Mouse (Mus musculus) heart, adult 8-10 months (tissue): Measurements from ENCODE around the gene Dennd5a. TPM values are rescaled to one million over a fixed set of nuclear protein-coding genes. Genes with fewer than 3 reads are reported as not detected.

Experiments used
- DNase-seq: peaks from one replicate; pipeline ENCODE4 v3.0.0; 2022; ENCODE audit warnings: low spot score
- total RNA-seq, 4 experiments: library from RNA; stranded (reverse); gene quantifications; 2 replicates each; pipeline ENCODE4 v1.2.4; 2022

Gene Dennd5a
- total RNA-seq, 4 experiments from 2014 or later = 128 to 158 (median 144) TPM

DNA sequence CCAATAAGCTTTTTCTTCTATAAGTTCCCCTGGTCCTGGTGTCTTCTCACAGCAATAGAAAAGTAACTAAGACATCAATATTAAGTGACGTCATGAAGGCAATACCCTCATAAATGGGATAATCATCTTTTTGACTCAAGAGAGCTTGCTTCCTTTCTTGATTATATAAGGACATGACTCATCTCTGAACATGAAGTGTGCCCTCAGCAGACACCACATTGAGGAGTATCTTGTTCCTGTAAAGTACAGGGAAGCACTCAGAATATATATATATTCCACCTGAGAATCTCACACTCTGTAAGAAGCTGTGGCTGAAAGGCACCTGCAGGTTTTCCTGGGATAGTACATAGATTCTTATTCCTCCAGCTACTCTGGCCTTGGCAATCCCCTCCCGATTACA, 77.7 kb downstream of the Dennd5a start:
- DNase-seq = no peak

DNA sequence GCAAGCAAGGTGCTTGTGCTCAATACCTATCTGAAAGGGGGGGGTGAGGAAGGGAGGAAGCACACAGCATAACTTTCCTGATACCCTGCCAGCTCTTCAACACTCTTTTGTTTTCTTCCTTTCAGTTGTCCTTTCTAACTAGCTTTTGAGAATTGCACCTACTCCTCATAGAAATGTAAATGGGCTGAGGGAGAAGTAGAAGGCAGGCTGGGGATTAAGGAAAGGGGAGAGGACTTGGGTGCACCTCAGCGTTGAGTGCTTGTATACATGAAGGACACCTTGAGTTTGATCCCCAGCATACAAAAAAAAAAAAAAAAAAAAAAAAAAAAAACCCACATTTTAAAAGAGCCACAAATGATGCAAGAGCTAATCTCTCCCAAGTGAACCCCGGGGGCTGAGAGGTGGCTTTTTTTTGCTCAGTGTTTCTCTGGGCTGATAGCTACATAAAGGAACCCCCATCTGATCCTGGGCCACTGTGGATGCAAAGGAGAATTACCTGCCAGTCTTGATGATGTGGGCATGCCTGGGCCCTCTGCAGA, 78.6 kb downstream of the Dennd5a start:
- no peak for DNase-seq

DNA sequence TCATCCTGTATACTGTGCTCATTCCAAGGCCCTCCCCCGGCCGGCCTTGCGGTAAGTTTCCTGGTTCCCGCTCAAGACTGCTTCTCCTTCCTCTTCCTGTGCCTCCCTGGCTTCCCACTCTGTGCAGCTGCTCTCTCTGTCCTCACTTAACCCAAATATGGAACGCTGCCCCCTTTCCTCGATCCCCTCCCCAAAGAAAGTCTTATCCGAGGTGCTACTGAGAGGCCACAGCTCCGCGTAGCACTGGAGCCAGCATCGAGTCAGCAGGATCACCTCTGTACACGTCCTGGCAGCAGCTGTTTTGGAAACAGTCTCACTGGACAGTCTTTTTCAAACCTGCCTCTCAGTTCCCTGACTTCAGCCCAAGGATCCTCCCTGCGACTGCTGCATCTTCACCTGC, 81.1 kb downstream of the Dennd5a start:
- DNase-seq = no peak

DNA sequence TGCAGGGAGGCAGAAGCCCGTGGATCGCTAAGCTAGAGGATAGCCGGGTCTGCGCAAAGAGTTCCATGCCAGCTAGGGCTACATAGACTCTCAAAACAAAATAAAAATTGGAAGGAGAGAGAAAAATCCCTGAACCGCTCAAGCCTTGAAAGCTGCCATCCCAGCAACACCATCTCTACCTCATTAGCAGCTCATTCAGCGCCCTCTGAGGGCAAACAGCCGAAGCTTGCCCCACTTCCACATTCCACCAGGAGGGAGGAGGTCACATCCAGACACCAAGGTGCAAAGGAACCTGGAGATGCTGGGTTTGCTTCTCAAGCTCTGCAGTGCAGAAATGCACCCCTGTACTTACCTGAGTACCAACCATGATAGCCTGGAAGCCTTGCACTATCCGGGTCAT, 84.2 kb downstream of the Dennd5a start:
- no peak for DNase-seq

DNA sequence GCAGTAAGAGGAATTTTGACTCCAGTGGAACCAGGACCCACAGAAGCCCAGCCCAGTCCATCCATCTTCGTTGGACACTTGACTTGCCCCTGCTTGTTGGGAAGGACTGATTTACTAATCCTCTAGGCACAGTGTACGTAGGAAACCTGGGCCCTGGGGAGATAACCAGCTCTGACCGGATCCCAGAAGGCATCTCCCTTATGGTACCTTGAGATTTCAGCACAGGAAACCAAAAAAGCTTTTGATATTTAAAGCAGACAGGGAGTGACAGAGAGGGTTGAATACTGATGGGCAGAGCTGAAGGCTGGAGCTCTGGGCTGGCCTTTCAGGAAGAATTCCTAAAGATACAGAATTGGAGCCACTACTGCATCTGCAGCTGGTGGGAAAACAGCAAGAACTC, 84.7 kb downstream of the Dennd5a start:
- no peak for DNase-seq

DNA sequence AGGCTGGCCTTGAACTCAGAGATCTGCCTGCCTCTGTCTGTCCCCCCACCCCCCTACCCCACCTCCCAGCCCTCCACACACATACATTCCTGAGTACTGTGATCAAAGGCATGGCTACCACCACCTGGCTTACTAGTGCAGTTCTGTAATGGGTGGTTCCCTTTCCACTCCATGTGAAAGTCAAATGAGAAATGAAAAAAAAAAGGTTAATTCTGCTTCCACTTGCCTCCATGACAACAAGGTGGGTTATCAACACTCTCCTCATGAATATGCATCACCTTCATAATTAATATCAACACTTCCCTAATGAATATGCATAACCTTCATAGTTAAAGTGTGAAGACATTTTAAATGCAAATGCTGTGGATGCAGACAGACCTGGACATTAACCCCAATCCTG, 85.2 kb downstream of the Dennd5a start:
- DNase-seq = no peak

DNA sequence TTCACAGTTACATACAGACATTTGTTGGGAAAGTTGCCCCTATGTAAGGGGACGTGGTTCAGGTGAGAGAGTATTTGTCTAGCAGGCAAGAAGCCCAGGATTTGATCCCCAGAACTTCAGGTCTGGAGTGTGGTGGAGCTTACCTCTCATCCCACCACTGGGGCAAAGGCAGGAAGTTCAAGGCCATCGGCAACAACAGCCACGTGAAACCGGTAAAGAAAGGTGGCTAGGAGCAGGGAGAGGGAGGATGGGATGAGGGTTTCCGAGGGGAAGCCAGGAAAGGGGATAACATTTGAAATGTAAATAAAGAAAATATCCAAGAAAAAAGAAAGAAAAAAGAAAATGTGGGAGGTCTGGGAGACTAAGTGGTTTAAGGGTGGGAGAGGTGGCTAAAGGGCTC, 87.1 kb downstream of the Dennd5a start:
- no peak for DNase-seq

DNA sequence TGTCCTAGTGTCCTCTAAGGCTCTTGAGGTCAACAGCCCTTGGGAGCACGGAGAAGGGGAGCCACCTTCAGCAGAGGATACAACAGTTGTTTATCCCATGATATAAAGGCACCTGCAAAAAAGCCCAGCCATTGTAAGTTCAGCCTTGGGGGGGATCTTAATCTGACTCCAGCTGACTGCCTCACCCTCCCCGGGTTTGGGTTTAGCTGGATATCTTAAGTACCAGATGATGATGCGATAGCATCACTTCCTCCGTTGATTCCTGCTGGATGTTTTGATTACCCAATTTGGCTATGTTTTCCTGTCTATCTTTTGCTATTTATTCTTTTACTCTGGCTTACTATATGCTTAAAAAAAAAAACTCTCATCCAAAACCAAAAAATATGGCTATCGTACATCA, 89.0 kb downstream of the Dennd5a start:
- DNase-seq = no peak

DNA sequence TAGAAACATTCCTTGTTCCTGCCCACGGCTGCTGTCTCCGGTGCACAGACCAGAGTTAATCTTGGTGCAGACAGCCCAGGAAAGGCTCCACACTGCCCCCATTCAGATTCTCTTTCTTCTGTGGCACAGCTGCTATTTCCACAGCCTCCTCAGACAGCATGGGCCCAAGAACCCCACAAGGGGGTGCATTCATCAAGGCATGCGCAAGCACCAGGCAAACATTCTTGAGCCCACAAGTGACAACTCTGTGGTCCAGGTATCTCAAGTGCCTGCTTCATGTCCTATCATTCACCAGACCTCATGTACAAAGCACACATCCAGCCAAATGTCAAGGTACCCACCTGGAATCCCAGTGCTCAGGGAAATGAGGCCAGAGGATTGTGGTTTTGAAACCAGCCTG, 91.8 kb downstream of the Dennd5a start:
- DNase-seq = no peak

DNA sequence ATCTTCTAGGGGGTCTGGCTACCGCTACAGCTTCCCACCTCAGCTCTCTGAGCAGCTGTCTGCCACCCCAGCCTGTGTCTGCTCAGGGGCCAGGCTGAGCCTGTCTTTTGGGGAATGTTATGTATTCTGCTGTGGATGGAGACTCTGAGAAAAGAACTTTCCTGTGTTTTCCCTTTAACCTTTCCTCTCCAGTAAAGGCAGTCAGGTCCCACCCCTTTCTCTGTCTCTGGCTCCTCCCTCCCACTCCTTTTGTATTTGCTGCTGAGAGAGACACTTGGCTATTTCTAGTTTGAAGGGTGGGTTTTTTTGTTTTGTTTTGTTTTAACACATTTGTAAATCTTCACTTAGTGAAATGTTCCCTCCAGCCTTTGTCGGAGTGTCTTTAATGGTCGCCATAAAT, 93.6 kb downstream of the Dennd5a start:
- DNase-seq = no peak

DNA sequence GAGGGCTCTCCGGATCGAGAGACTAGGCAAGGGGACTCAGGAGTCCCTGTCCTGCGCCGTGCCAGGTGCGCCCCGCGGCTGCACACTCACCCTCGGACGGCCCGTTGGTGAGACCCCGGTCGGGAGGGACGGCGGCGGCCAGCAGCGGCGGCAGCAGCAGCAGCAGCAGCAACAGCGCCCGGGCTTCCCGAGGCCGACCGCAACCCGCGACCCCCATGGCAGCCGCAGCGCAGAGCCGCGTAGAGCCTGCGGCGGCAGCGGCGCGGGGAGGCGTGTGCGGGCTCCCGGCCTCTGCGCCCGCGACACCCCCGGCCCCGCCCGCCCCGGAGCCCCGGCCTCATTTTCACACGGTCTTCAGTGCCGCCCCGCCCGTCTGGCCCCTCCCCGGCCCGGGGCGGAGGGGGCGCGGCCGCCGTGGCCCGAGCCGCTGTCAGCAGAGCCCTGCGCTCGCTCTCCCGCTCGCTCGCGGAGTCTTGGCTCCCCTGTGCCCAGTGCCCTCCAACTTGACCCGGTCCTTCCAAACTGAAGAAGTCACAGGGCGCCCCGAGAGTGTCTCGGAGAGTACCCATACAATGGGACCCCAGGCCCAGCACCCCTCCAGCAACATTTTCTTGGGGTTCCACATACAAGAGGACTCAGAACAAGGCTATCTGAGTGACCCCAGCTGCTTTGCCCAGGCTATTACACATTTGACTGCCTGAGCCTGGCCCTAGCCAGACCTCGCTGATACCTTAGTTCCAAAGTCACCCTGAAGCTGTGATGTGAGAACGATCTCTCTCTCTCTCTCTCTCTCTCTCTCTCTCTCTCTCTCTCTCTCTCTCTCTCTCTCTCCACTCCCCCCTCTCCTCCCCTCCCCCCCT, 94.7 kb downstream of the Dennd5a start, which contains the start of gene Scube2:
Gene Scube2, minus strand, starts transcription at position 310 of the 860 bp plus-strand sequence.
- no peak for DNase-seq

DNA sequence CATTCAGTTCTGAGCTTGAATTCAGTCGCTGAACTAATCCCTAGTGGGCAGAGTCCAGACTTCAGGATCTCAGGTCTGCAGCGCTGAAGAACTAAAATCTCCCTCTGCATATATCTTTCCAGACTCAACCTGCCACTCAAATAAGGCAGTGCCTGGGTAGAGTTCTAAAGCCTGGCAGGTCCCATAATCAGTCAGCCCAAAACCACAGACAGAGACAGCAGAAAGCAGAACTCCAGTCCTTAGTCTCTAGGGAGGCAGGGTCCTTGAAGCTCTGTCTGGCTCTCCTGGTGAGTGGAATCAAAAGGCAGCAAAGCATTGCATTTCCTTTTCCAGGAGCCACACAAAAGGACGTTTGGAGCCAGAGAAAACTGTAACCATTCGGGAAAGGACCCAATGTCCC, 96.7 kb downstream of the Dennd5a start:
- DNase-seq = no peak

DNA sequence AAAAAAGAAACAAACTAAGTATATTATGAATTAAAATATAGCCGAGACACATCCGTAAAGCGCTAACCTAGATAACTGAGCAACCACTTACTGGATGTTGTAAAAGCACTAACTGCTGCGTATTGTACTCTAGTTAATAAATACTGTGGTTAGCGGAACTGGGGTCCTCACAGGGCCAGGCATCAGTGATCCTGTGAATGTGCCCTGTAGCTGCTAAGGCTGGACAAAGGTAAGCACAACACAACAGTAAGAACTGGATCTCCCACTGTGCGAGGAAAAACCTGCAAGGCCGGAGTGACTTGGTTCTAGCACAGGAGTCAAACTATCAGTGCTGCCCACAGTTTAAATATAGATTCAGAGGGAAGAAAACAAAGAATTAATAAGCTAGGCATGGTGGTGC, 100.1 kb downstream of the Dennd5a start:
- DNase-seq = no peak

DNA sequence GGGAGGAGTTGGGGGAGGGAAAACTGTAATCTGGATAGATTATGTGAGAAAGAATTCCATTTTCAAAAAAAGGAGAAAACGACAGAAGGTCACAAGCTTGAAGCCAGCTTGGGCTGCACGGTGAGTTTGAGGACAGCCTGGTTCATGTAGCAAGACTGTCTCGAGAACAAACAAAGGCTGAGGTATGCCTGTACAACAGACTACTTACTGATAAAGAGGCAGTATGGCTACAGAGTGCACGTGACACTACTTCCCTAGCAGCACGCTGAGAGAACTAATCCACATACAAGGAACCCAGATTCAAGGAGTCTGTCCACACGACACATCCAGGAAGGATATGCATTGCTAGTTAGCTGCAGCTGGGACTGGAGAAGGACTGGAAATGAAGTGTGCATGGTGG, 100.9 kb downstream of the Dennd5a start:
- no peak for DNase-seq

DNA sequence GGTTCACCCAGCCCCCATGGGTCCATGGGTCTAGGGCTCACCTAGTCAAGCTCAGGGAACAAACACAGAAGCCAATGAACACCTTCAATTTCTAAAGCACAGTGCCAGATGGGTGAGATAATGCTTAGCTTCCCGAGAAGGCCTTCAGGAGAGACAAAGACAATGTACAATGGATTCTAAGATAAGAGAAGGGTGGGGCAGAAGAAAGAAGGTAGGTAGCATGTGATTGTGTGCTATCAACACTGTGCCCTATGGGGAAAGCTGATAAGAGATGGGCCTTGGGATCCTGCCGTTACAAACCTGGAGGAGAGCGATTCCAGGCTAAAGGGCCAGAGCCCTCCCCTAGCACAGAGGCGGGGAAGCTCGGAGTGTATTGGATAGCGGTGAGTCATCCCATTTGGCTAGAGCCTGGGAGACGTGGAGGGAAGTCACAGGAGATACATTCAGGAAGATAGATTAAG, 107.5 kb downstream of the Dennd5a start:
- DNase-seq = no peak

DNA sequence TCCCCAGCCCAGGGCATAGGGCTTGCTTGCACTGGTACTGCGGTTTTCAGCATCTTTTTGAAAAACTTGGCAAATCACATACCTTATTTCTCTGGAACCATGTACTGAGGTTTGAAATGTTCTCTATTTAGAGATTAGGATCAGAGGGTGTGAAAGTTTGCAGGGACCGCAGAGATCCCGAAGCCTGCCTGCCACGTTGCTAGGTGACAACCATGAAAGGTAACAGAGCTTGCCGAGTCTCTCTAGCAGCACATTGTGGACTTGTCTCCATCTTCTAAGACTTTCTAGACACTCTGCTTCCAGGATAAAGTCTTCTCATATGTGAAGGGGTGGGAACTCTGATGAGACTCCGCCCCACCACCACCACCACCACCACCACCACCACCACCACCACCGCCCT, 108.3 kb downstream of the Dennd5a start:
- DNase-seq = no peak

DNA sequence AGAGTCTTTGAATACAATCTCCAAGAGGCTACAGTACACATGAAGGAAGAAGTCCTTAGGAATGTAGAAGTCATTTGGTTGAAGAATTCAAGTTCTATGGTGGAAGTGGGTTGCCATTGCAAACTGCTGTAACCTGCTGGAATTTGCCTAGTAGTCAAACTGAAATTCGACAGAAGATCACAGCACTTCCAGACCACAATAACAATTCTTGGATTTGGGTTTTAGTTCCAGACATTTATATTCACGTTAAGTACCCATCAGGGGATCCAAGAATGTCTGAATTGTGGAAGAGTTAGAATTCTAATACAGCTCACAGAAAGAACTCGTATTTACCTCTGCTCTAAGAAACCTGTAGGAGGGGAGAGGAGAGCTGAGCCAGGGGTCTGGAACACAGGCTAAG, 109.7 kb downstream of the Dennd5a start:
- no peak for DNase-seq

DNA sequence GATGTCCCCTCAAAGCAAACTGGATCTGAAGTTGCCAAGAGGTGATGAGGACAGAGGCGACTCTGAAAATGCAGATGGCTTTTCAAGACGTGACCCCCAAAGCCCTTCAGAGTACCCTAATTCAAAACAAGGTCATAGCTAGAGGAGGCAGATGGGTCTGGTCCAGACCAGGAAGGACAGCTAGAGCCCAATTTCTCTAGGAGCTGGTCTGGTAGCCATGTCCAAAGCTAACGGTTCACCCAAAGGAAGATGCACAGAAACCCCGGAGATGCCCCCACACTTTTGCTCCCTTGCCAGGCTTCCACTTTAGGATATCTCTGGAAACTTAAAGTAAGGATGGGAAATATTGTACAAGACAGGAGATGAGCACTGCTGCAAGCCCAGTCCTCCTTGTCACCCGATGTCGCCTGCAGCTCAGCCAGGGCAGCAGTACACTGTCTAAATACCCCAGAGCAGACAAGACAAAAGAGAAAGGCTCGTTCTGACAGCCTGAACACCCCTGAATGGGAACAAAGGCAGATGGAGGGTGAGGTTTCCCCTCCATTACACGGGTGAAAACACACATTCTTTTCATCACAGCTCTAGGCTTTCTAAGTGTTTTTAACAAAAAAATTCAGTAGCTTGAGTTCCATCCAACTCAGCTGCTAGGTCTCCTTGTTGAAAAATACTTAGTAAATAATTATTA, 110.4 kb downstream of the Dennd5a start:
- DNase-seq = no peak

DNA sequence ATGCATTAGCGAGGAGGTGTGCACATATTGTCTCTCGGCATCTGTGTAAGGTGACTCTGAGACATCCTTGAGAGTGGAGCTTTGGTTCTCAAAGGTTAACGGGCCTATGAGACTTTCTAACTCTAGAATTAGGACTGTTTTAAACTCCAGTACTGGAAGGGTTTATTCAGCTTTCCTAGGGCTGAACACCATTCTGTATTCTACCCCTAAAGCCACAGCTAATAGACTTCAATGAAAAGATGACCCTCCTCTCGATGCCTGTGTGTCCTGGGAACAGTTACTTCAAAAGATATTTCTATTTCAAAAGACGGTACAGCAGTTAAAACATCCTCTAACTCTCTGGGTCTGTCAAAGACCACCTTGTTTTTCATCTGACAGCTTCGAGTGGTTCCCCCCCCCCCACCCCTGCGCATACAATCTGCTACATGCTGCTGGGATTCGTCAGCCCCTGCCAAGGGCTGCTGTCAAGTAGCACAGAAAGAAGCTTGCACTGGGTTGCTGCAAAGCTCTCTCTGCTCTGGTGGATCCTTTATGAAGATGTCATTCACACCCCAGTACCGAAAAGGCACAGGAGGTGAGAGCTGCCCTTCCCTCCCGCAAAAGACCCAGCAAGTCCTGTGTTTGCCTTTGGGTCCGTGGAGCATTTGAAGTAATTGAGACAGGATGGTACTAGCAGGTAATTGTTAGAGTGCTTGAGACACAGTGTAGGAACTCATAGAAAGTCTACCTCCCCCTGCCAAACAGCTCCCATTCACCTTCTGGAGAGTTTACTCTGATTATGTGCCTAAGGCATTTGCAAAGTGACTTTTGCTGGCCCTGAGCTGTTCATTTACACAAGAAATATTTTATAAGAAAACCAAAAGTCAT, 111.2 kb downstream of the Dennd5a start:
- no peak for DNase-seq

DNA sequence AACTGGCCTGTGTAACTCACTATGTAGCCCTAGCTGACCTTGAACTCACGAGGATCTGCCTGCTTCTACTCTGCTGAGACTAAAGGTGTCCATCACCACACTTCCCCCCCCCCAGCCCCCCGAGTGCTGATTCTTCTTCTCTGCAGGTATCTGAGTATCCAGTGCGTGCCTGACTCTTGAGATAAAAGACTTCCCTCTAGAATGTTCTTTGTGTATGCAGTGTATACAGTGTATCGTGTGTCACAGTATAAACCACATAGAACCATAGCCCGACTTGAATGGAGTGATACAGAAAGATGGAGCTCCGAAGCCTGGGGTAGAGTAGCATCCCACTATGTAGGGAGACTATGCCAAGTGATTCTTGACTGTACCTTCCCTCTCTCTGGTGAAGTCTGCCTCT, 116.2 kb downstream of the Dennd5a start:
- no peak for DNase-seq
